Mouse (Mus musculus) cerebellum, postnatal 4 days (tissue): ENCODE data around the gene Slc17a1.

Experiments used
- DNase-seq, 2 experiments: peaks; one replicate each; pipeline ENCODE4 v3.0.0; 2022; ENCODE audit warnings: low spot score in 2 of 2, mixed read lengths in 1 of 2

The Slc17a1 gene

GRCm38 (mm10) chr13:23889011-23889605, 21.6 kb downstream of the Slc17a1 start:
- DNase-seq, result no peak

GRCm38 (mm10) chr13:23892592-23893268, 25.2 kb downstream of the Slc17a1 start:
- no peak for DNase-seq

- no peak for DNase-seq
Measured at GRCm38 (mm10) chr13:23893269-23893593, 25.7 kb downstream of the Slc17a1 start.

- DNase-seq, result no peak
Measured at GRCm38 (mm10) chr13:23898242-23898641, 30.7 kb downstream of the Slc17a1 start.

- DNase-seq, result no peak
Measured at GRCm38 (mm10) chr13:23906906-23907305, 39.4 kb downstream of the Slc17a1 start.

GRCm38 (mm10) chr13:23910121-23910520, 42.6 kb downstream of the Slc17a1 start:
- no peak for DNase-seq

- DNase-seq, result no peak
Measured at GRCm38 (mm10) chr13:23911335-23911734, 43.8 kb downstream of the Slc17a1 start.

- DNase-seq, result no peak
Measured at GRCm38 (mm10) chr13:23913791-23914306, 46.3 kb downstream of the Slc17a1 start.

GRCm38 (mm10) chr13:23914376-23915167, 47.0 kb downstream of the Slc17a1 start, which contains the start of gene Slc17a4:
Slc17a4 (minus strand) TSS chr13:23915009.
- no peak for DNase-seq

GRCm38 (mm10) chr13:23916132-23916531, 48.6 kb downstream of the Slc17a1 start:
- DNase-seq, result no peak

GRCm38 (mm10) chr13:23917674-23918073, 50.1 kb downstream of the Slc17a1 start:
- no peak for DNase-seq

- no peak for DNase-seq
Measured at GRCm38 (mm10) chr13:23925792-23926191, 58.2 kb downstream of the Slc17a1 start.

- DNase-seq, result no peak
Measured at GRCm38 (mm10) chr13:23928637-23929036, 61.1 kb downstream of the Slc17a1 start.

- no peak for DNase-seq
Measured at GRCm38 (mm10) chr13:23930461-23930860, 62.9 kb downstream of the Slc17a1 start.

- no peak for DNase-seq
Measured at GRCm38 (mm10) chr13:23930904-23931303, 63.4 kb downstream of the Slc17a1 start.

- DNase-seq, result no peak
Measured at GRCm38 (mm10) chr13:23933421-23934210, 66.1 kb downstream of the Slc17a1 start, which contains the start of gene Hist1h2ba. Hist1h2ba (minus strand) TSS chr13:23934156.

- DNase-seq, result no peak
Measured at GRCm38 (mm10) chr13:23934211-23934520, 66.6 kb downstream of the Slc17a1 start, which contains the start of gene Hist1h2aa. Hist1h2aa (plus strand) TSS chr13:23934462.

GRCm38 (mm10) chr13:23938699-23939098, 71.1 kb downstream of the Slc17a1 start:
- DNase-seq, result peak in 1 of 2 experiments; percentile 62

- no peak for DNase-seq
Measured at GRCm38 (mm10) chr13:23940291-23940690, 72.7 kb downstream of the Slc17a1 start.

- DNase-seq, result no peak
Measured at GRCm38 (mm10) chr13:23942861-23943260, 75.3 kb downstream of the Slc17a1 start.
